Mouse (Mus musculus) olfactory bulb, adult 2 months (tissue): Measurements from ENCODE around the gene Gls2. TPM values are rescaled to one million over a fixed set of nuclear protein-coding genes. Genes with fewer than 3 reads are reported as not detected.
A peak's percentile ranks its signal among the peaks of the same experiment; 100 is the strongest.
"Not testable (repeated sequence)": the region's sequence is repeated elsewhere in the genome, so short reads cannot be mapped to it uniquely, and the experiment has no call there.

ENCODE experiments used
- H3K27ac ChIP-seq: fragments of 200-500 bp; 2 replicates; pipeline ENCODE4 v1.5.1; 2012; ENCODE audit warnings: low read depth, low read length; ENCODE audit not compliant: insufficient read depth
- H3K4me1 ChIP-seq: fragments of 200-500 bp; 2 replicates; pipeline ENCODE4 v1.6.1; 2012; ENCODE audit warnings: low read length; ENCODE audit not compliant: control insufficient read depth, insufficient read depth
- H3K4me3 ChIP-seq: fragments of 200-500 bp; 2 replicates; pipeline ENCODE4 v1.5.1; 2012; ENCODE audit warnings: mild to moderate bottlenecking, low read depth, low read length, moderate library complexity; ENCODE audit not compliant: insufficient read depth
- CTCF ChIP-seq: fragments of 200-500 bp; IDR thresholded peaks from 2 replicates; pipeline ENCODE4 v1.5.1; 2012; ENCODE audit warnings: low read depth, mild to moderate bottlenecking, low read length, moderate library complexity; ENCODE audit not compliant: insufficient read depth
- POLR2A ChIP-seq: fragments of 200-500 bp; IDR thresholded peaks from 2 replicates; pipeline ENCODE4 v1.6.1; 2012; ENCODE audit warnings: mild to moderate bottlenecking, low read depth, low read length, moderate library complexity; ENCODE audit not compliant: insufficient read depth
- WGBS: fragments of 180-500 bp; shearing (Covaris S2); methylation state at CpG from one replicate; pipeline ENCODE4 v1.1.7; 2018; 5-methylcytosine and 5-hydroxymethylcytosine counted together
- polyA plus RNA-seq: library from polyadenylated mRNA; stranded (reverse); fragments of >200 nt; gene quantifications from 2 replicates; pipeline ENCODE4 v1.2.4, GENCODE M21; 2012; ENCODE audit warnings: low replicate concordance; ENCODE audit not compliant: missing spikeins, insufficient read depth, insufficient read length

Gene Gls2
- polyA plus RNA-seq, 1 experiment, result not detected

DNA sequence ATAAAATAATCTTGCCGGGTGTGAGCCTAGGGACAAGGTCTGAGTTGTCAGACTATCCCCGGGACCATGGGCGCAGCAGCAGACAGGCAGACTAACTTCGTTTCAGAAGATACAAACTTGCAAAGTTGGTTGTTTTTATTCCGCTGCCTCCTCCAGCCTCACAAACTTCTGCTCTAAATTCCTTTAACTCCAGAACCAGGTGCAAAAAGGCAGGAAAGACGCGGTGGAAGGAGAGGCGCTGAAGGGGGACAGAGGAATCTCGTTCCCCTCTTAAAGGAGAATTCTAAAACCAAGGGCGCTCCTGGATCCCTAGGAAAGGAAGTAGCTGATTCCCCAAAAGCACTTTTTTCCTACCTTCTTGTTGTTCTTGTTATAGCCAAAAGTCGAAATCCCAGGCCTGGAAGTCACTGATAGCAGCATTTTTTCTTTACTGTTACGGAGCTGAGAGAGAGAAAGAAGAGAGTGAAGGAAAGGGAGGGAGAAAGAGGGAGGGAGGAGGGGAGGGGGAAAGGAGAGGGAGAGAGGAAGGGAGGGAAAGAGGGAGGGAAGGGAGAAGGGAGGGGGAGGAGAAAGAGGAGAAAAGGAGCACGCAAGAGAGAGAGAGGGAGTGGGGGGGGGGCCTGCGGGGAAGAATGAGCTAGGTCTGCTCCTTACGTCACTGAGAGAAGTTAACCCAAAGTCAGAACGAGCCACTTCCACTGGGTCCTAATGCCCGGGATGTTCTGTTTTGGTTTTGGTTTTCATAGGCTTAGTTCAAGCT, 18.1 kb upstream of the Gls2 start:
- Histone ChIP-seq H3K4me3 (peak overlapping the region; percentile 52), H3K4me1 (0 out of 2 replicates have a peak, but pooled peaks cover 2% of the 10 kb centered on the region), H3K27ac (peak overlapping the region; percentile 75)
- WGBS, result under 1% methylated on average over 17 of the region's 17 CpGs
- no peak for TF ChIP-seq CTCF
- no peak for TF ChIP-seq POLR2A

DNA sequence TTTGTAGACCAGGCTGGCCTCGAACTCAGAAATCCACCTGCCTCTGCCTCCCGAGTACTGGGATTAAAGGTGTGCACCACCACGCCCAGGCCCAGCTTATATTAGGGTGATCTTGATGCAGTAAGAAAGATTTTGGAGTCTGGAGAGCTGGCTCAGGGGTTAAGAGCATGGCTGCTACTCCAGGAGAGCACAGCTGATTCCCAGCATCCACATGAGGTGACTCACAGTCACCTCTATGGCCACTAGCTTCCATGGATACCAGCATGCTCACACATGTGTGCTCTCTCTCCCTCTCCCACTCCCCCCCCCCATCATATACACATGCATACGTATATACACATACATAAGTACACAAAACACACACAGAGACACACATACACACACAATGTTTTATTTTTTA, 16.9 kb upstream of the Gls2 start:
- Histone ChIP-seq H3K4me3 (no peak overlapping the region), H3K4me1 (0 out of 2 replicates have a peak, but pooled peaks cover 2% of the 10 kb centered on the region), H3K27ac (no peak overlapping the region)
- WGBS, result 87% methylated on average over 4 of the region's 4 CpGs
- TF ChIP-seq CTCF (no peak), POLR2A (no peak)

DNA sequence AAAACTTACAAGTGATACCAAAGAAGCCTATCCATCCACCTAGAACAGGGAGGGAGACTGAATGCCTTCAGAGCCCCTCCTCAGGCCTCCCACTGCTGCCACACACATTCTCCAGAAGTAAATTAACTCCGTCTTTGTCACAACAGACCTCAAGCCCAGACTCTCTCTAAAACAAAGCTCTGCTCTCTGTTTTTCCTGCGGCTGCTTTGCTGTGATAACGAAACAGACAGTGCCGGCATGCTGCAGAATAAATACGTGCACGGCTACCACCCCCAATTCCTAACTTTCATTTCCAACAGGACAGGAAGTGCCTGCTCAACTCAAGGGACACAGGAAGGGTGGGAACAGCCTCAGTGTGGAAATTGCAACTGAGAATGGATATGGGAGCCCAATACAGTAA, 14.3 kb upstream of the Gls2 start, which contains the start of gene Rbms2:
Gene Rbms2 (minus strand): TSS at position 309 of the 400 bp plus-strand sequence.
- no peak within 1 kb of the TSS for H3K4me3 ChIP-seq
- TF ChIP-seq POLR2A (no peak), CTCF (no peak)
- H3K27ac ChIP-seq, result no peak within 1 kb of the TSS
- no peaks in the 10 kb centered on the region for H3K4me1 ChIP-seq
- WGBS, result 11% methylated on average over 6 of the region's 6 CpGs

DNA sequence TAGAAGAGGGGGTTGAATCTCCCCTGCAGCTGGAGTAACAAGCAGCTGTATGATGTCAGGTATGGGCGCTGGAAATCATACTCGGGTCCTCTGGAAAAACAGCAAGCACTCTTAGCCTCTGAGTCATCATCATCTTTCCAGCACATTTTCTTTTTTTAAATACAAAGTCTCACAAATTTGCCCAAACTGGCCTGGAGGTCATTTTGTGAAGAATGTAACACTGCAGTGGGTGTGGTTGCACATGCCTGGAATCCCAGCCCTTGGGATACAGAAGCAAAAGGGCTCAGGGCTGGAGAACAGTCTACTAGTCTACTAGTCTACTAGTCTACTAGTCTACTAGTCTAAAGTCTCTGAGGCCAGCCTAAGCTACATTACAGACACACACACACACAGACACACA, 10.0 kb upstream of the Gls2 start:
- Histone ChIP-seq H3K4me3 (no peak overlapping the region), H3K4me1 (no peaks in the 10 kb centered on the region), H3K27ac (no peak overlapping the region)
- TF ChIP-seq CTCF (no peak), POLR2A (no peak)
- 82% methylated on average over 2 of the region's 2 CpGs for WGBS

DNA sequence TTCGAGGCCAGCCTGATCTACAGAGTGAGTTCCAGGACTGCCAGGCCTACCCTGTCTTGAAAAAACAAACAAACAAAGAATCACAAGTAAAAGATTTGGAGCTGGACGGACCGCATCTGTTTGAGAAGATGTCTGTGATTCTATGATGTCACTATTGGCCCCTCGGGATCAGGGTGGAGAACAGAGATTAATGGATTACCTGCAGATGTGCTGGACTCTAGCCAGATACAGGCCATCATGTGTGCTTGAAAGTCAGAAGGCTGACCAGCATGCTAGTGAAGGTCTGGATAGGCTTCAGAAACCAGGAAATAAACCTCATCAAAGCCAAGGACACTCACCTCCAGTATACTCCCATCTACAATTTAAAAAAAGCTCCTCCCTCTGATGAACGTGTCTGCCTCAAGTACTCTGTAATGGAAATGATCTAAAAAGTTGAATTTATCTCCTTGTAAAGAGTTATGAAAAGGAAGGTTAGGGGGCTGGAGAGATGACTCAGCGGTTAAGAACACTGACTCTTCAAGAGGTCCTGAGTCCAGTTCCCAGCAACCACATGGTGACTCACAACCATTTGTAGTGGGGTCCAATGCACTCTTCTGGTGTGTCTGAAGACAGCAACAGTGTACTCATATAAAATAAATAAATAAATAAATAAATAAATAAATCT, 8.8 kb upstream of the Gls2 start:
- TF ChIP-seq POLR2A (no peak), CTCF (no peak)
- Histone ChIP-seq H3K27ac (no peak overlapping the region), H3K4me1 (no peaks in the 10 kb centered on the region), H3K4me3 (no peak overlapping the region)
- 83% methylated on average over 6 of the region's 6 CpGs for WGBS

DNA sequence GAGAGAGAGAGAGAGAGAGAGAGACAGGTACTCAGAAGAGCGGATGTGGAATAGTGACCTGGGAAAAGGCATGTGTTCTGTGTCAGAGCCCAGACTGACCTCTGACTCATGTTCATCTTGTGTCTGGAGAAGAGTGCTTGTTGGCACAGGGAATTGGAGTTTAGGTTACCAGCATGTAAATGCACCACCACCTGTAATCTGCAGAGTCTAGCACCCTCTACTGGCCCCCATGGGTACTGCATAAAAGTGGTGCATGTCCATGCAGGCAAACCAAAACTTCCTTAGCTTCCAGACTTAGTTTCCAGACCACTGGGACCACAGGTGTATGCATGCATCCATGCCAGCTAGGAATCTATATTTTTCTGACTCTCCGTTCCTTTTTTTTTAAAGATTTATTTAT, 8.3 kb upstream of the Gls2 start:
- no peak for TF ChIP-seq CTCF
- TF ChIP-seq POLR2A, result no peak
- 62% methylated on average over 2 of the region's 2 CpGs for WGBS
- H3K27ac ChIP-seq, result no peak overlapping the region

DNA sequence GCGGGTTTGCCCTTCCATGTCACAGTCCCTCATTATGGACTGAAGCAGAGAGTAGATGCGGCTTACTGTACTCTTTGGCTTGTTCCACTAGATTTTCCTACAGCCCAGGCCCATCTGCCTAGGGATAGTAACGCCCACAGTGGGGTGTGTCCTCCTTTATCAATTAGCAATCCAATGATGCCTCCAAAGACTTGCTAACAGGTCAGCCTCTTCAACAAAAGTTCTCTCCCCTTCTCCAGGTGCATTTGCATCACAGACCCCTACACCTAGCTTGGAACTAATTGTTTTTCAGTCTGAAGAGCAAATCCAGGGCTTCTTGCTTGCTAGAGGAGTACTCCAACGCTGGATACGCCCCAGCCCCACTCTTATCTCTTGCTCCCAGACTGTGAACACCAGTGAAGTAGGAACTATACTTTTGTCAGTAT, 7.1 kb upstream of the Gls2 start:
- Histone ChIP-seq H3K4me3 (no peak overlapping the region), H3K27ac (no peak overlapping the region), H3K4me1 (no peaks in the 10 kb centered on the region)
- no peak for TF ChIP-seq POLR2A
- TF ChIP-seq CTCF, result no peak
- WGBS, result 71% methylated on average over 5 of the region's 5 CpGs

More for the DNA sequence above, 8.3 kb upstream of the Gls2 start:
- no peak overlapping the region for H3K4me3 ChIP-seq
- H3K4me1 ChIP-seq, result no peaks in the 10 kb centered on the region

DNA sequence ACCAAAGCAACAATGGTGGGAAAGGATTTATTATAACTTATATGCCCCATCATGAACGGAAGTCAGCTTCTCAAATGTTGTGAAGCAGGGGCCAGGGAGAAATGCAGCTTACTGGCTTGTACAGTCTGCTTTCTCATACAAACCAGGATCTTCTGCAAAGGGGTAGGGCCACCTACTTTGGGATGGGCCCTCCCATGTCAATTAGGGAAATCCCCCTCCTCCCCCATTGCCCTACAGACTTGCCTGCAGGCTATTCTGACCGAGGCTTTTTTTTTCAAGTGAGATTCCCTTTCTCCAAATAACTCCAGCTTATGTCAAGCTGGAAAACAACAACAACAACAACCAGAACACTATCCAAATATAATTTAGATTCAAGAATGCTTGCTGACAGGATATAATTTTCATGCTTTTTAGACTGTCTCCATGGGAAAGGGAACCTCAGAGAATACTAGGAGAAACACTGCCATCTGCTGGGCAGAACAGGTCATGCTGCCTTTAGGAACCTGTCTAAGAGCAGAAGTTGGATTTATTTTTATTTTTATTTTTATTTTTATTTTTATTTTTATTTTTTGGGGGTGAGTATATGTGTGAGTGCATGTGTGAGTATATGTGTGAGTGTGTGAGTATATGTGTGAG, 5.9 kb upstream of the Gls2 start:
- WGBS, result 22% methylated on average over 2 of the region's 2 CpGs
- Histone ChIP-seq H3K27ac (no peak overlapping the region; the same call in 1 of the 2 replicates), H3K4me1 (no peaks in the 10 kb centered on the region), H3K4me3 (no peak overlapping the region)
- TF ChIP-seq CTCF (no peak), POLR2A (no peak)

DNA sequence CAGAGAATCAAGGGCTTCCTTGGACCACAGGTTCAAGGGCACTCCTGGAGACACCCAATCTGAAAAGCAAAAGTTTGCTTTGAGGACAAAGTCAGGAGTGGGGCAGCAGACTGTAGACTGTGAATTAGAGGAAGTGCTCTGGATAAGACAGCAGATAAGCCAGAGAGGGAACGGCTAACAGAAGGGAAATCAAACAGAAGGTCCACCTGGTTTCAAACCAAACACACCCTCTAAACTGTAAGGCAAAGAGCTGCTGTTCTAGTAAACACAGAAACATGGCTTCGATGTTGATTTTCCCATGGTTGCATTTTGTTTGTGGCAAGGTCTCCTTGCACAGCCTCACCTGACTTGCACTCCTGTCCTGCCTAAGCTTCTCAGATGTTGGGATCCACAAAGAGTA, 2.8 kb upstream of the Gls2 start:
- Histone ChIP-seq H3K27ac (no peak overlapping the region), H3K4me3 (no peak overlapping the region)
- 93% methylated on average over 2 of the region's 2 CpGs for WGBS

DNA sequence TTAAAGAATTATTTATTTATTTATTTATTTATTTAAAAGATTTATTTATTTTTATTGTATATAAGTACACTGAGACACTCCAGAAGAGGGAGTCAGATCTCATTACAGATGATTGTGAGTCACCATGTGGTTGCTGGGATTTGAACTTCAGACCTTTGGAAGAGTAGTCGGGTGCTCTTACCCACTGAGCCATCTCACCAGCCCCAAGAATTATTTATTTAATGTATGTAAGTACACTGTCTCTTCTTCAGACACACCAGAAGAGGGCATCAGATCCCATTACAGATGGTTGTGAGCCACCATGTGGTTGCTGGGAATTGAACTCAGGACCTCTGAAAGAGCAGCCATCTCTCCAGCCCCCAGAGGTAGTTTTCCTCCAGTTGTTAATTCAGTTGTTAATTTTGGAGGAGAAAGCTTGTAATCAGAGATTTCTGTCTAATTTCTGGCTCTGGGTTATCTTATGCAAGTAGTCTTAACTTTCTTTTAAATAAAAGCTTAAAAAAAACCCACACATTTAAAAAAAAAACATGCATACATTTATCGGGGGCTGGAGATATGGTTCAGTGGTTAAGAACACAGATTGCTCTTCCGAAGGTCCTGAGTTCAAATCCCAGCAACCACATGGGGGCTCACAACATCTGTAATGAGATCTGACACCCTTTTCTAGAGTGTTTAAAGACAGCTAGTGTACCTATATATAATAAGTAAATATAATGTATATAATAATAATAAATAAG, 2.1 kb upstream of the Gls2 start:
- not testable (repeated sequence) for H3K4me1 ChIP-seq, H3K4me3 ChIP-seq, H3K27ac ChIP-seq
- WGBS, result 91% methylated on average over 3 of the region's 3 CpGs

More for the DNA sequence above, 2.8 kb upstream of the Gls2 start:
- TF ChIP-seq POLR2A (no peak), CTCF (no peak)
- H3K4me1 ChIP-seq, result no peaks in the 10 kb centered on the region
